Mouse (Mus musculus) CD4-positive helper T cell, adult 2 months (primary cell): ENCODE results near the gene Sh2b1.

Experiments used
- DNase-seq: peaks from one replicate; pipeline ENCODE4 v3.0.0-alpha.2; 2012; ENCODE audit warnings: low read depth, missing footprints, low spot score

Gene Sh2b1

GRCm38 (mm10) chr7:126421756-126422155 lies 53.5 kb downstream of the Sh2b1 start:
- peak; percentile 23 for DNase-seq

DNA sequence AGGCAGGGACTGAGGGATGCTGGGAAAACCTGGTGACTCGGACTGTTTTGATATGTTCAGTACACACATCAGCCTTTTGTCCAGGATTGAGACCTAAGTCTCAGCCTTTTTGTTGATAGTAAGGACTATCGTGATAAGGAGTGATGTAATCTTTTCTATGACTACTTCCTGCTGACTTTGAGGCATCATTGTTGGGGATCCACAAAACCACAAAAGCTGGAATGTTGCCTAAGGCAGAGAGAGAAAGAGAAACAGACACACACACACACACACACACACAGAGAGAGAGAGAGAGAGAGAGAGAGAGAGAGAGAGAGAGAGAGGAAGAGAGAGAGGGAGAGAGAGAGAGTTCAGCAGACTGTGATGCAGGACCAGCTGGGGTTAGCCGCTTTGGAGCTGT lies 56.7 kb downstream of the Sh2b1 start:
- DNase-seq = no peak

DNA sequence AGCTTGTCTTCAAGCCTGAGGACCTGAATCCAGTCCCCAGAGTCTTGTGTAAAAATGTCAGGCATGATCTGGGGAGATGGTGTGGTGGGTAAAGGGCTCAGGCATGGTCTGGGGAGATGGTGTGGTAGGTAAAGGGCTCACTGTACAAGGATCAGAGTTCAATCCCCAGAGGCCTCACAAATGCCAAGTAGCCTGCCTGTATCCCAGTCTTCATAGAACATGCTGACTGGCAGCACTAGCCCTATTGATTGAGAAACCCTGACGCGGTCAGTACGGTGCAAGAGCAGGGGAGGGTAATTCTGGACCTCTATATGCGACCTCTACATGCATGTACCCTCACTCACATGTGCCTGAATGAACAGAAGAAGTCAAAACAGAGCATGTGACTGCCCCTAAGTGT lies 57.6 kb downstream of the Sh2b1 start:
- DNase-seq = no peak

DNA sequence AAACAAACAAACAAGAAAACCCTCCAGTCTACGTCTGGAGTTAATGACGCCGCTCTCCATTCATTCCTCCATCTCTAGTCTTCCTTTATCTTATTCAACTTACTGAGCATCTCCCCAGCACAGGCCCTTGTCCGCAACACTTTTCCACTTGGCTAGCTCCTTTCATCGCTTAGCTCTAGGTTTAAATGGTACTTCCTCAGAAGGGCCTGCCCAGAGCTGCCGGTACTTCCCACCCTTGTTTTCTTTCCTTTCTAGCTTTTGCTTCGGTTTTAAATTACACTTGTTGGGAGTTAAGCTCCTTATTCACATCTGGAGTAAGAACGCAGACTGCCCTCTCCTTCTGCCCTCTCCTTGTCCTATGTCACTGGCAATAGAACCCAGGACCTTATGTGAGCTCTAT lies 58.2 kb downstream of the Sh2b1 start:
- DNase-seq = no peak
